Mouse (Mus musculus) mesoderm, embryonic 11.5 days (tissue): ENCODE data around the gene Zfp286.
A peak's percentile ranks its signal among the peaks of the same experiment; 100 is the strongest.

Source experiments
- DNase-seq: peaks from one replicate; pipeline ENCODE4 v3.0.0-alpha.2; 2012; ENCODE audit warnings: low read depth, low spot score

Zfp286 gene

DNA sequence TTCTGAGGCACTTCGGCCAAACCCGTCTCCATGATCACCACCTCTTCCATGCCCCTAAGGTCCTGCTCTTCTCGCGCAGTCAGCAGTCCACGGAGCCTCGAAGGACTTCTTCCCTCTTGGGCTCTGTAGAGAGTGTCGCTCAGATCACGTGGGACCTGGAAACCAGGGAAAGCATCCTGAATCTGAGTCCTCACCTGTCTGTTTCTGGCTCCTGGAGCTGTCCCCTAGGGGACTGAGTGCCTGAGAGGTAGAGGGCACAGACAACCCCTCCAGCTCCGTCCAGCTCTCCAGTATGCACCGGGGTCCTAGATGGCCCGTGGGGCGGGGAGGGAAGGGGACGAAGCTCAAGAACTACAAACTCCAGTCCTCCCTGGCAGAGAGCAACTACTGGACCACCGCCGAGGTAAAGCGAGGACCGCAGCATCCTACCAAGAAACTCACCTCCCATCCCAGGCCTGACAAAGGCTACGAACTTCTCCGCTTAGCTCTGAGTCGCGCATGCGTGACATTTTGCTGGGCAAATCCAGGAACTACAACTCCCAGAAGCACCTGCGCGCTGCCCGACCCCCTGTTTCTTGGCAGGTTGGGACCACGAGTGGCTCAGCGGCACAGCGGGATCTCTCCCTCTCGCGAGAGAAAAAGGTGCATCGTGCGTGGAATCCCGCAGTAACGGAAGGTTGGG lies at the start of gene Zfp286:
Gene Zfp286, minus strand, starts transcription at position 528 of the 682 bp plus-strand sequence.
- peak; percentile 96 for DNase-seq

- no peak for DNase-seq
Measured at GRCm38 (mm10) chr11:62831906-62832305, 42.6 kb upstream of the Zfp286 start.

- DNase-seq: no peak
Measured at GRCm38 (mm10) chr11:62830387-62830786, 41.1 kb upstream of the Zfp286 start.

DNA sequence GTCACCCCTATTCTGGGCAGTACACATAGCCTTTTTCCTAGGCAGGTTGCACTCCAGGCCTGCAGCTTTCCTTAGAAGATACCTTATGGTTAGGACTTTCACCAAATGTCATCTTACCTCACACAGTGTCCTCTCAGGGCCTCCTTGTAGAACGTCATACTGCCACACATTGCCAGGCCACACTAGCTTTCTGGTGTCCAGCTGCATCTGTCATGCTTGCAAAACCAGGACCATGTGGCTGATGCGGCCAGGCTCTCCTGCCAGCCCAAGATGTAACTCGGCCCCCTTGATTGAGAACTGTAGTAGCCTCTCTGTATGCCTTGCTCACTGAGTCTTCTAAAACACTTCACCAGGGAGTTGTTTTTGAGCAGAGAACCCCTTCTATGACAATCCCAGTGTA lies 38.6 kb upstream of the Zfp286 start:
- DNase-seq: no peak

GRCm38 (mm10) chr11:62827135-62827534 lies 37.9 kb upstream of the Zfp286 start:
- DNase-seq: no peak

- no peak for DNase-seq
Measured at GRCm38 (mm10) chr11:62826106-62826733, 37.0 kb upstream of the Zfp286 start.

DNA sequence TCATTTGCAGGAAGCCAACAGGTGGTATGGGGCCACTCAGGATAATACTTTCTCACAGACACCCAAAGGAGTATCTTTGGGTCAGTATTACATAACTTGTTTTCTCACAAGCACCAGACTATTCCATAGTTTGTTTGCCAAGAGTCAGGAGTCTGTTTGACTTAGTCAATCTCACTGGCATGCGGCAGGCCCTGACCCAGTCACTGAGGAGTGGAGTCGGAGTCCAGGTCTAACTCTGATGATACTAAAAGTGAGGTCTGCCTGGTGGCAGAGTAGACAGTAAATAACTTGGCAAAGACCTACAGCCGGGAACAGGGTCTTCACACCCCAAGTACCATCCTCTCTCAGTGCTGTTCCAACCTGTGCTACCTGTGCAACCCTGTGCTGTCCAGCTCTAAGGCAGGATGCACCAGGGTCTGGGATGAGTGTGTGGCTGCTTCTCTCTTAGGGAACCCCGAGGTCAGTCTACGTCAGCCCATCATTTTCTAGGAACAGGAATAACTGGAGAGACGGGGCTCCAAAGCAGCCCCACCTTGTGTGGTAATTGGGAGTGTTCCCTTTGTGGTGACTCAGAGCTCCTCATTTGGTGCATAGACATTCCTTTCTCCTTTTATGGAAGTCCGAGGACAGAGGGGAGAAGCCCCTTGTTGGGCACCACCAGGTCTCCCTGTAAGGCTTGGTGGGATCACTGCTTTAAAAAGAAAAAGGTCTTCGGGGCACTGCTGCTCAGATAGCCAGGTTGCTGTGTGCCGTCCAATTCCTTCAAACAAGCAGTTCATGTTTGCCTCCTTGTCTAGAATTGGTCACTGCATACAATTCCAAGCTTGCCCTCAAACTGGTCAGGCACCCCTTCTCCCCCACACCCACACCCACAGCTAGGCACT lies 36.2 kb upstream of the Zfp286 start:
- DNase-seq: no peak

GRCm38 (mm10) chr11:62824211-62824610 lies 34.9 kb upstream of the Zfp286 start:
- DNase-seq: no peak

- DNase-seq: no peak
Measured at GRCm38 (mm10) chr11:62821893-62822292, 32.6 kb upstream of the Zfp286 start.

DNA sequence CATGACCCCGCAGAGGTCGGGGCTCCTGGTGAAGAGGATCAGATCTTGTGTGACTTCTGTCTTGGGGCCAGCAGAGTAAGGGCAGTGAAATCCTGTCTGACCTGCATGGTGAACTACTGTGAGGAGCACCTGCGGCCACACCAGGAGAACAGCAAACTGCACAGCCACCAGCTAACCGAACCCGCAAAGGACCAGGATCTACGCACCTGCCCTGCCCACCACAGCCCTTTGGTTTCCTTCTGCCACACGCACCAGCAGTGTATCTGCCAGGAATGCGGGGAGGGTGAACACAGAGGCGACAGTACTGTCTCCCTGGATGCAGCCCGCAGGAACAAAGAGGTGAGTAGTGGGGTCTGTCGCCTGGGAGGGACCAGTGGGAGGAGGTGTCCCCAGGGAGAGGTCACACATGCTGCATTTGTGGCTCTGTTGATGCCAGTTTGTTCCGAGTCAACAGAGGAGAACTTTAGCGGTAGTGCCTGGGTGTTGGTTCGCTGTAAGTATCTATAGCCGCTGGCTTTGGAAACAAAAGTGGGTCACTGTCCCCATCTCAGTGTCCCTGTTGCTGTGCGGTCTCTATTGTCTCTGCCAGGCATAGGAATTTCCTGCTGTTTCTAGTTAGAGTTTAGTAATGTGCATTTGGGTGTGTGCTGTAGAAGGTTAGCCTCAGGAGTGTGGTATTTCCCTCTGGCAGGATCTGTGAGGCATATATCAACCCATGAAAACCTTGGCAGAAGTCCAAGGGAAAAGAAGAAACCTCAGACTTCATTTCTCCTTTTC lies 31.6 kb upstream of the Zfp286 start:
- peak; percentile 49 for DNase-seq

- peak; percentile 67 for DNase-seq
Measured at GRCm38 (mm10) chr11:62820059-62820541, 30.8 kb upstream of the Zfp286 start, which contains the start of gene Trim16. Gene Trim16, plus strand, starts transcription at chr11:62820231.

GRCm38 (mm10) chr11:62819059-62819686 lies 29.9 kb upstream of the Zfp286 start:
- DNase-seq: no peak

DNA sequence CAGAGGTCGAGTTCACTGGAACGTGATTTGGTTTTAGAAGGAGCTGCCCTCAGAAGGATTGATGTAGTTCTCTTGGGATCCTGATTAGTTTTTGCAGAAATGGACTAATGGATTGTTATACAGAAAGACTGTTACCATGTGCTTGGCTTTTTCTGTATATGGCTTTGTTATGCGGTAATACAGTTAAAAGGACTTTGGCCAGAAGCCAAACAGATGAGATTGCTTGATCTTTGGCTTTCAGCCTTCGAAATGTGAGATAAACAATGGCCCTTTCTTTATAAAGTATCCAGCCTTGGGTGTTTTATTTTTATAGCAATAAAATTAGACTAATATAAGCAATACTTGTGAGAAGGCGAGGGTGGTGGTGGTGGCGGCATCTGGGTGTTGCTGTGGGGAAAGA lies 27.3 kb upstream of the Zfp286 start:
- DNase-seq: no peak

DNA sequence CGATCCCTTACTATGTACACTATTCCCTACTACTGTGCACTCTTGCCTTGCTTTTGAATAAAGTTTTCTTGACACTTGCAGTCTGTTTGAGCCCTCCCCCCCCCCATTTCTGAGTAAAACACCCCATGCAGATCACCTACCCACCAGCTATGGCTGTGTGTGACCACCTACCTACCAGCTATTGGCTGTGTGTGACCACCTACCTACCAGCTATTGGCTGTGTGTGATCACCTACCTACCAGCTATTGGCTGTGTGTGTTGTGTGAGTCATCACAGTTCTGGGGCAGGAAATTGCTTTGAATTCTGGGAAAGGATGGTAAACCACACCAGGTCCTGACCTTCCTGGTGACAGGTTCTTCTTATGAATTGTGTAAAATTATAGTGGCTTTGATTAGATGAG lies 26.2 kb upstream of the Zfp286 start:
- DNase-seq: no peak

DNA sequence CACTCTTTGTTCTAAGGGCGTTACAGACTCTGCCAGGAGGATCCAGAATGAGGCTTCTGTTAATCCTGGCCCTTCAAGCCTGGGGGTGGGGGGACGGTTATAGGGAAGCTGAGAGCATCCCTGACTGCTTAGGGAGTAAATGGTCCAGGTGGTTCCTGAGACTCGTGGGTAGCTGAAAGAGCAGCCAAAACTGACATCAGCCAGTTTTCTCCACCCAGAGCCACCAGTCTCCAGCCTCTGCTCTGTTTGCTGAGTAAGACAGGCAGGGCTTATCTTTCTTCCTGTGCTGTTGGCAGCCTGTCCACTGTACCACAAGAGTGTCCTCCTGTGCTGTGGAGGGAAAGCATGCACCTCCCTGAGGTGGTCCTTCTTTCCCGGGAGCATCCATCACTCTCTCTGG lies 25.4 kb upstream of the Zfp286 start:
- no peak for DNase-seq

DNA sequence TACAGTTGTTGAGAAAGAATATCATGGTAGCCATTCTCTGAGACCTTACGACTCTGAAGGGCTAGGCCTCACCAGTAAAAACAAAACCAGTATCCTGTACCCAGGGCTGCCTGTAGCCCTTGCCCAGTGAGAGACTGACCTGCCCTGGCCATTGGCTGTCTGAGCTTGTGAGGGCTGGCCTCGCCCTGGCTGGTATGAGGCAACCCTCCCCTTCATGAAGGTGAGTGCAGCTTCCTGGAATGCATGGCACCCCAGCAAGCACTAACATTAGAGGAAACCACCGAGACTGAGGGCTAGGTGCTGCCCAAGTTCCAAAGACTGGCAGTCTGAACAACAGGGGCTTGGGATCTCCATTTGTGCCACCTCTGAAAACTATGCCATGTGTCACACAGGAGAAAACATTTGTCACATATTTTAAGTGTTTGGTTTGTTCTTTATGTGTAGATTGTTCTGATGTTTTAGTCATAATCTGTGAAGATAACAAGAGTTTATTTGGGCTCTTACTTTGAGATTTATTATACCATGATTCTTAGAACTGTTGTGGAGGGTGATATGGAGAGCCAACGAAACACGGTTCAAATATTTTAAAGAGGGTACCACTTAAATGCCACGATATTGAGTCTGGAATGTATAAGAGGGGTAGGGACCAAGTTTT lies 24.8 kb upstream of the Zfp286 start:
- DNase-seq: no peak

DNA sequence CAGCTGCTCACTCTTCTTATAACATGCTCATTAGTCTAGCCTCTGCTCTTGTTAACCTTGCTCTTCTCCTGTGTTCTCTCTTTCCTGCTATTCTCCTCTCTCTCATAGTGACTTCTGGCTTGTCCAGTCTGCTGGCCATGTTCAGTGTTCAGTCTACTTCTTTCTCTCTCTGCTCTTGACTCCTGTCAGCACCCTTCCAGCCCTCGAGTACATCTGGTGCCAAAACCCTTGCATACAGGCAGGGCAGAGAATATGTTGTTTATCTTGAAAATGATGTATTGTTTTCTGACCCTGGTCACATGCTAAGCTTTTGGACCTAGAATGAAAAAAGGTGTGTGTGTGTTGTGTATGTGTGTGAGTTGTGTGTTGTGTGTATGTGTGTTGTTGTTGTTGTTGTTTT lies 24.2 kb upstream of the Zfp286 start:
- DNase-seq: no peak

- DNase-seq: no peak
Measured at GRCm38 (mm10) chr11:62812268-62812667, 23.0 kb upstream of the Zfp286 start.

DNA sequence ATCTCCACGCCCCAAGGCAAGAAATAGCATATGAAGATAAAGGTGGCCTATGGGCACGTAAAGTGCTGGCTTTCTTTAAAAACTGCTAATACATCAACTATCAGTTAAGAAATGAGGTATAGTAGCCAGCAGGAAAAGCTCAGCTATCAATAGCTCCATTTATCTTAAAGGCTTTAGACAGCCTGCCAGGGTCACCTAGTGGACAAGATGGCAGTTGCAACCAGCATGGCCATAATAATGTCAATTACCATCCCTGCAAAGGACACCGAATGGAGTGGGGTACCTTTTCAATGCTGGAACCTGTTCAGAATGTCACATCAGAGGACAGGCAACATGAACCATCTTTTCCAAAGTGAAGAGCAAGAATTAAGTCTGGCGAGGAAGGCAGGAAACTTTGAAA lies 19.9 kb upstream of the Zfp286 start:
- no peak for DNase-seq

DNA sequence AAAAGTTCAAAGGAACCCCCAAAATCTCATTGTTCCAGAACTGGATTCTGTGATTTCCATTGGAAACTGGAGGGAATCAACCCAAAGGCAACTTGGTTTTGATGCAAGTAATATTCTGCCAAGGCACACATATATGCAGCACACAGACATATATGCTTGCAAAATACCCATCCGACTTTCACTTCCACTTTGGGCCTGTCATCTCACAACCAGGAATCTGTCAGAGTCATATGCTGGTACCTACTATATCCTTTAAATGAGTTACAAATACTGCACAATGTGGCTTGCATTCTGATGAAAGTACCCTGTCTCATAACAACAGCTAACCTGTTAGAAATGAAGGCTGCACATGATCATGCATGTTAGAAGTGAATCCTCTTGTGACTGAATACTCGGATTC lies 18.7 kb upstream of the Zfp286 start:
- DNase-seq: no peak

DNA sequence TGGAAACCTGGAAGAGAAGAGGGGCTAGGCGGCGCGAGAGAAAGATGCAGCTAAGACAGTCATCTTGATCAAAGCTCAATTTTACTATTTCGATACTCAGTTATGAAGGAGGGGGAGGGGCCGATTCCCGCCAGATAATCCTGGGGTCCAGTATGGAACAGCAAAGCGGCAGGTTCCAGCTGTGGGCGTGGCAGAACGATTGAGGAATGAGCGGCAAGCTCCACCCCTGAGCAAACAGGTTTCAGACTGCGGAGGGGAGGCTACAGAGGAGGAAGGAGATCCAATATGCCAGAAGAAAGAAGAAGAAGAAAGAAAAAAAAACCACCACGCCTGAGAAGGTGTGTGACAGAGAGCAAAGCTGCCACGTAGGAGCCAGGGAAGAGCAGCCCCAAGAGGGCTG lies 14.9 kb upstream of the Zfp286 start:
- DNase-seq: no peak
